Mouse (Mus musculus) limb, embryonic 13.5 days (tissue): ENCODE measurements at regions not wholly inside any gene's neighbourhood (a gene's known extent, or its start where the extent isn't known, plus 50 kb on each side); places are given as distances from the start of the nearest gene placed in this dataset.

ENCODE experiments used
- ATAC-seq: fragments of 200-750 bp; cut with Nextera tagmentation; 2 replicates; pipeline ENCODE4 v1.8.0; 2017; ENCODE audit warnings: low read depth, moderate number of reproducible peaks, moderate TSS enrichment; ENCODE audit not compliant: low FRiP score
- H3K27ac ChIP-seq: fragments of 300-500 bp; sonication (generic); 2 replicates; pipeline ENCODE4 v1.5.1; 2015; ENCODE audit warnings: inconsistent platforms, mild to moderate bottlenecking, moderate library complexity
- H3K27me3 ChIP-seq: fragments of 300-500 bp; sonication (generic); 2 replicates; pipeline ENCODE4 v1.6.1; 2015; ENCODE audit warnings: mild to moderate bottlenecking, inconsistent platforms
- H3K36me3 ChIP-seq: fragments of 300-500 bp; sonication (generic); 2 replicates; pipeline ENCODE4 v1.6.1; 2015; ENCODE audit warnings: inconsistent platforms, mild to moderate bottlenecking, moderate library complexity
- H3K4me1 ChIP-seq: fragments of 300-500 bp; sonication (generic); 2 replicates; pipeline ENCODE4 v1.6.1; 2015; ENCODE audit warnings: inconsistent platforms
- H3K4me2 ChIP-seq: fragments of 300-500 bp; sonication (generic); replicated peaks from 2 replicates; pipeline ENCODE4 v1.6.1; 2015; ENCODE audit warnings: inconsistent platforms, mild to moderate bottlenecking, moderate library complexity
- H3K4me3 ChIP-seq: fragments of 300-500 bp; sonication (generic); 2 replicates; pipeline ENCODE4 v1.5.1; 2015; ENCODE audit warnings: moderate library complexity, mild to moderate bottlenecking, inconsistent platforms
- H3K9ac ChIP-seq: fragments of 300-500 bp; sonication (generic); 2 replicates; pipeline ENCODE4 v1.6.1; 2015; ENCODE audit warnings: mild to moderate bottlenecking, inconsistent platforms
- H3K9me3 ChIP-seq: fragments of 300-500 bp; sonication (generic); 2 replicates; pipeline ENCODE4 v1.6.1; 2016; ENCODE audit warnings: inconsistent platforms
- WGBS: fragments of 180-500 bp; shearing (Covaris S2); methylation state at CpG from one replicate; pipeline ENCODE4 v1.1.7; 2015; 5-methylcytosine and 5-hydroxymethylcytosine counted together

- no peak overlapping the region for H3K27ac ChIP-seq
- no peak for ATAC-seq
- no peaks in the 10 kb centered on the region for H3K9me3 ChIP-seq
- peaks cover 33% of the 10 kb centered on the region for H3K4me1 ChIP-seq
- 0 out of 2 replicates have a peak overlapping the region, but pooled peaks have one; percentile 19 for H3K4me2 ChIP-seq
- no peak overlapping the region for H3K4me3 ChIP-seq
- peak overlapping the region; percentile 19; the same call in 1 of the 2 replicates for H3K9ac ChIP-seq
- no peaks in the 10 kb centered on the region for H3K36me3 ChIP-seq
- H3K27me3 ChIP-seq, result peaks cover 6% of the 10 kb centered on the region
- WGBS, result 18% methylated on average over 15 of the region's 15 CpGs
These were observed 119.2 kb downstream of the Syk start for GRCm38 (mm10) chr13:52702201-52702611.

- Histone ChIP-seq H3K36me3 (no peaks in the 10 kb centered on the region), H3K27ac (no peak overlapping the region), H3K27me3 (peaks cover 6% of the 10 kb centered on the region), H3K9ac (no peak overlapping the region), H3K4me3 (no peak overlapping the region), H3K4me2 (no peak overlapping the region), H3K9me3 (no peaks in the 10 kb centered on the region), H3K4me1 (peaks cover 36% of the 10 kb centered on the region)
- WGBS, result 25% methylated on average over 12 of the region's 12 CpGs
- no peak for ATAC-seq
These were observed 120.6 kb downstream of the Syk start for GRCm38 (mm10) chr13:52703401-52704164.

GRCm38 (mm10) chr13:52704673-52705072 lies 121.7 kb downstream of the Syk start:
- H3K9ac ChIP-seq, result no peak overlapping the region
- no peak overlapping the region for H3K27ac ChIP-seq
- H3K27me3 ChIP-seq, result peaks cover 6% of the 10 kb centered on the region
- H3K4me3 ChIP-seq, result no peak overlapping the region
- WGBS, result 46% methylated on average over 3 of the region's 3 CpGs
- H3K36me3 ChIP-seq, result no peaks in the 10 kb centered on the region
- ATAC-seq, result peak; percentile 40; the same call in 1 of the 2 replicates
- H3K4me2 ChIP-seq, result no peak overlapping the region
- H3K9me3 ChIP-seq, result no peaks in the 10 kb centered on the region
- H3K4me1 ChIP-seq, result peaks cover 39% of the 10 kb centered on the region

GRCm38 (mm10) chr13:52709580-52709979 lies 126.6 kb downstream of the Syk start:
- Histone ChIP-seq H3K9ac (no peak overlapping the region), H3K4me3 (no peak overlapping the region), H3K9me3 (no peaks in the 10 kb centered on the region), H3K4me2 (no peak overlapping the region), H3K4me1 (peaks cover 26% of the 10 kb centered on the region), H3K36me3 (no peaks in the 10 kb centered on the region), H3K27ac (no peak overlapping the region), H3K27me3 (peaks cover 12% of the 10 kb centered on the region)
- ATAC-seq, result no peak
- WGBS, result 45% methylated on average over 5 of the region's 5 CpGs

GRCm38 (mm10) chr13:52711713-52712369 lies 128.9 kb downstream of the Syk start:
- Histone ChIP-seq H3K9ac (no peak overlapping the region), H3K36me3 (no peaks in the 10 kb centered on the region), H3K4me2 (no peak overlapping the region), H3K27ac (no peak overlapping the region), H3K4me3 (no peak overlapping the region), H3K4me1 (peaks cover 17% of the 10 kb centered on the region), H3K9me3 (no peaks in the 10 kb centered on the region), H3K27me3 (peaks cover 12% of the 10 kb centered on the region)
- ATAC-seq, result peak; percentile 51
- WGBS, result 28% methylated on average over 9 of the region's 9 CpGs

GRCm38 (mm10) chr13:52721463-52721862 lies 138.5 kb downstream of the Syk start:
- ATAC-seq, result no peak
- H3K27ac ChIP-seq, result no peak overlapping the region
- no peak overlapping the region for H3K9ac ChIP-seq
- WGBS, result 83% methylated on average over 6 of the region's 6 CpGs
- no peaks in the 10 kb centered on the region for H3K36me3 ChIP-seq
- no peak overlapping the region for H3K4me2 ChIP-seq
- no peaks in the 10 kb centered on the region for H3K4me1 ChIP-seq
- H3K9me3 ChIP-seq, result no peaks in the 10 kb centered on the region; the same call in 1 of the 2 replicates
- H3K27me3 ChIP-seq, result no peaks in the 10 kb centered on the region
- H3K4me3 ChIP-seq, result no peak overlapping the region

GRCm38 (mm10) chr13:52722718-52723117 lies 139.7 kb downstream of the Syk start:
- Histone ChIP-seq H3K27me3 (no peaks in the 10 kb centered on the region), H3K36me3 (no peaks in the 10 kb centered on the region), H3K27ac (no peak overlapping the region), H3K4me2 (no peak overlapping the region), H3K9me3 (no peaks in the 10 kb centered on the region; the same call in 1 of the 2 replicates), H3K9ac (no peak overlapping the region), H3K4me3 (no peak overlapping the region), H3K4me1 (no peaks in the 10 kb centered on the region)
- 81% methylated on average over 3 of the region's 3 CpGs for WGBS
- ATAC-seq, result no peak

GRCm38 (mm10) chr13:52726043-52726442 lies 143.1 kb downstream of the Syk start:
- no peaks in the 10 kb centered on the region for H3K36me3 ChIP-seq
- H3K4me1 ChIP-seq, result no peaks in the 10 kb centered on the region
- H3K27me3 ChIP-seq, result no peaks in the 10 kb centered on the region
- H3K9ac ChIP-seq, result no peak overlapping the region
- ATAC-seq, result 0 out of 2 replicates have a peak, but pooled peaks have one; percentile 44
- H3K4me2 ChIP-seq, result no peak overlapping the region
- no peak overlapping the region for H3K4me3 ChIP-seq
- no peaks in the 10 kb centered on the region for H3K9me3 ChIP-seq
- H3K27ac ChIP-seq, result no peak overlapping the region
- WGBS, result 60% methylated on average over 10 of the region's 10 CpGs

- 70% methylated on average over 3 of the region's 3 CpGs for WGBS
- H3K9ac ChIP-seq, result no peak overlapping the region
- no peak overlapping the region for H3K27ac ChIP-seq
- no peaks in the 10 kb centered on the region for H3K27me3 ChIP-seq
- H3K36me3 ChIP-seq, result no peaks in the 10 kb centered on the region
- no peaks in the 10 kb centered on the region for H3K4me1 ChIP-seq
- no peaks in the 10 kb centered on the region for H3K9me3 ChIP-seq
- no peak overlapping the region for H3K4me2 ChIP-seq
- no peak for ATAC-seq
- no peak overlapping the region for H3K4me3 ChIP-seq
These were observed 143.6 kb downstream of the Syk start for GRCm38 (mm10) chr13:52726525-52726924.

- no peak overlapping the region for H3K4me3 ChIP-seq
- peak; percentile 77; the same call in 1 of the 2 replicates for ATAC-seq
- H3K27ac ChIP-seq, result no peak overlapping the region
- H3K27me3 ChIP-seq, result peaks cover 22% of the 10 kb centered on the region; the same call in 1 of the 2 replicates
- H3K4me2 ChIP-seq, result no peak overlapping the region; the same call in 1 of the 2 replicates
- WGBS, result 49% methylated on average over 6 of the region's 6 CpGs
- no peaks in the 10 kb centered on the region for H3K9me3 ChIP-seq
- peaks cover 20% of the 10 kb centered on the region for H3K4me1 ChIP-seq
- H3K36me3 ChIP-seq, result no peaks in the 10 kb centered on the region
- no peak overlapping the region for H3K9ac ChIP-seq
These were observed 152.5 kb downstream of the Syk start for GRCm38 (mm10) chr13:52735453-52735933.

- peaks cover 22% of the 10 kb centered on the region; the same call in 1 of the 2 replicates for H3K27me3 ChIP-seq
- H3K27ac ChIP-seq, result 0 out of 2 replicates have a peak overlapping the region, but pooled peaks have one; percentile 28
- no peak overlapping the region for H3K4me3 ChIP-seq
- H3K9ac ChIP-seq, result no peak overlapping the region
- peak; percentile 42; the same call in 1 of the 2 replicates for ATAC-seq
- H3K36me3 ChIP-seq, result no peaks in the 10 kb centered on the region
- WGBS, result 44% methylated on average over 19 of the region's 19 CpGs
- H3K9me3 ChIP-seq, result no peaks in the 10 kb centered on the region
- no peak overlapping the region; the same call in 1 of the 2 replicates for H3K4me2 ChIP-seq
- peaks cover 20% of the 10 kb centered on the region for H3K4me1 ChIP-seq
These were observed 153.1 kb downstream of the Syk start for GRCm38 (mm10) chr13:52735934-52736523.
